Mouse (Mus musculus): Measurements from ENCODE around the gene Ncor2.
A peak's percentile ranks its signal among the peaks of the same experiment; 100 is the strongest.

Gene Ncor2

DNA sequence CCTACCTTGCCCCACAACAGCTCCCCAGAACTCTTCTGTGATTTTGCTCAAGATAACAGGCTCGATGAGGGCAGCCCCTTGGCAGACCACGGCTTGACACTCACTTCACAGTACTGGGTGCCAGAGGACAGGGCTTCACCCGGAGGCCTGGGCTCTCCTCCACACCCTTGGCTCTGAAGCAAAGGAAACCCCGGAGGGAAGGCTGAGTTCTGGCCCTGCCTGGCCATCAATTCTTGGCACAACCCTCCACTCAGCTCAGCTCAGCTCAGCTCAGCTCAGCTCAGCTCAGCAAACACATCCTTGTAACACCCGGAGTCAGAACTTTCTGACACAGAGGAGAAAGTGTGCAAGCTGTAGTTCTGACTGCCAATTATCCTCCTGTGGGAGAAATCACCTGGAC is 30.3 kb downstream of the Ncor2 start:
- no peak for DNase-seq (ENCODE audit: low spot score in 2 of 2)

GRCm38 (mm10) chr5:125148173-125148572 is 30.8 kb downstream of the Ncor2 start:
- DNase-seq (ENCODE audit: low spot score in 2 of 2), result no peak

- DNase-seq (ENCODE audit: low spot score in 2 of 2), result no peak
These were observed 31.9 kb downstream of the Ncor2 start for GRCm38 (mm10) chr5:125147124-125147523.

DNA sequence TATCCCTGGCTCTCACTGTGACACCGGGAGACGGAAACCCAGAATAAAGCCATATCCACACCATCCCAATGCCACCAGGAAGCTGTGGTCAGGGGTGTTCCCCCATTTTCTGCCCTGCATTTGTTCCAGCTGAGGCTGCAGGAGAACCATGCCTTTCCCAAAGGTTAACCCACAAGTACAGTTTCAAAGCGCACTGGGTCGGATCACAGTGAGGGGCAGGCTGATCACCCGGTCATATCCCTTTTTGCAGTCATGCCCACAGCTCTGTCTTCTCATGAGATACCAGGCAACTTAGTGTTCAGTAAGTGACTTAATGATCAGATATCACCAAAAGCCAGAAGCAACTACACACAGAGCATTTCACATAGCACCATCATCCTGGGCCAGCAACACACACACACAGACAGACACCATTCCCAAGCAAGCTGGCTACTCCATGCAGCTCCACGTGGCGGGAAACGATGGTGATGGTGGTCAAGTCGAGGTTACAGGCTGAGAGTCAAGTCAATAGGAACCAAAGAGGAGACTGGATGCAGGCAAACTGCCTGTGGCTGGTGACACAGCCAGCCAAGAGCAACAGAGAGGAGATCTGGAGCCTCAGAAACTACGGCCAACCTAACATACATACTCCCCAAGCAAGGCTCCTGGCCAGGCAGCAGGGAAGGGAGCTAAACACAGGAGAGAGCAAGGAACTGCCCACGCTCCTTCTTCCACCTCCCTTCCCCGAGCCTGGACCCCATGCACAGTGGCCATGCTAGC is 35.7 kb downstream of the Ncor2 start:
- DNase-seq (ENCODE audit: low spot score in 2 of 2), result no peak

- no peak for DNase-seq (ENCODE audit: low spot score in 2 of 2)
These were observed 37.1 kb downstream of the Ncor2 start for GRCm38 (mm10) chr5:125141916-125142315.

DNA sequence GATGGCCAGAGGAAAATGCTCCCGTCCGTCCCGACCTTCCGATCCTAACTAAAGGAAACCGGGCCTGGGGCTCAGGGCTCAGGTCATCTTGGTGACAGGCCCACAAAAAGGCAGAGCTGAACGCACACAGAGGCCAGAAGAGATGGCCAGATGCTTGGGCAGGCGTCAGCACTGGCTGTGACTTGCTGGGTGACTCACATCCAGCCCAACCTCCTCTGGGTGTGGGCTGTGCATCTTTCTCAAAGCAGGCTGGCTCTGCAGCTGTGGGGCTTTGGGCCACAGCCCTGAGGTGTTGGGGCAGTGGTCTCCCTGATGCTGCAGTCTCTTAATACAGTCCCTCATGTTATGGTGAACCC is 37.5 kb downstream of the Ncor2 start:
- DNase-seq (ENCODE audit: low spot score in 2 of 2), result peak in 1 of 2 experiments; percentile 52

DNA sequence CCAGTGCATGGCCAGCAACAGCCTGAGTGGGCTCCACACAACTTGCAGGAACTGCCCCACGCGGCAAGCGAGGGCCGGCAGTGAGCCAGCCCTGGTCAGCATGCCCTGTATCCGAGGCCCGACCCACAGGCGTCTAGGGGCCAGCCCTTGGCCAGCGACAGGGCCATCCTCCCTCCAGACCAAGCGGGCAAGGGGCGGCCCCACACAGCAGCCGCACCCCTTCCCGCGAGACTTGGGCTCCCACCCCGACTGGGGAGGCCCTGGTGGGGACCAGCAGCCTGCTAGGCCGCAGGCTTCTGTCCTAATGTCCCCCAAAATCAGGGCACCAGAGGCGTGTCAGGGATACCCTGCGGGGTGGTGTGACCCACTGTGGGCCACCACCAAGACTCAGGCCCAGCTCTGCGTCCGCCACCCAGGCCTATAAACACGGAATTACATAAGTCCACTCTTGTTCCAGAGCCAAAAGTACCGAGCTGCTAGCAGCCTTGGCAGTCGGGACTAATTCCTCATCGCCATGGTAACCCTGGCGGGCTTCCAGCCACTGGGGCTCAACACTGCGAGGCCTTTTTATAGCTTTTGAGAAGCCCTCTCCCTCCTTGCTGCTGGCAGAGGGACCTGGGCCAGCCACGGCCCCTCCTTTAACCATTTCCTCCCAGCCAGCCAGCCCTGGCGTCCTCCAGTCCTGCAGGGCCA is 38.0 kb downstream of the Ncor2 start:
- DNase-seq (ENCODE audit: low spot score in 2 of 2), result peak; percentile 99

GRCm38 (mm10) chr5:125140151-125140699 is 38.8 kb downstream of the Ncor2 start:
- peak in 1 of 2 experiments; percentile 58 for DNase-seq (ENCODE audit: low spot score in 2 of 2)

GRCm38 (mm10) chr5:125139669-125140068 is 39.4 kb downstream of the Ncor2 start:
- no peak for DNase-seq (ENCODE audit: low spot score in 2 of 2)

- no peak for DNase-seq (ENCODE audit: low spot score in 2 of 2)
These were observed 40.1 kb downstream of the Ncor2 start for GRCm38 (mm10) chr5:125138841-125139430.

GRCm38 (mm10) chr5:125137672-125138285 is 41.2 kb downstream of the Ncor2 start:
- DNase-seq (ENCODE audit: low spot score in 2 of 2), result no peak

DNA sequence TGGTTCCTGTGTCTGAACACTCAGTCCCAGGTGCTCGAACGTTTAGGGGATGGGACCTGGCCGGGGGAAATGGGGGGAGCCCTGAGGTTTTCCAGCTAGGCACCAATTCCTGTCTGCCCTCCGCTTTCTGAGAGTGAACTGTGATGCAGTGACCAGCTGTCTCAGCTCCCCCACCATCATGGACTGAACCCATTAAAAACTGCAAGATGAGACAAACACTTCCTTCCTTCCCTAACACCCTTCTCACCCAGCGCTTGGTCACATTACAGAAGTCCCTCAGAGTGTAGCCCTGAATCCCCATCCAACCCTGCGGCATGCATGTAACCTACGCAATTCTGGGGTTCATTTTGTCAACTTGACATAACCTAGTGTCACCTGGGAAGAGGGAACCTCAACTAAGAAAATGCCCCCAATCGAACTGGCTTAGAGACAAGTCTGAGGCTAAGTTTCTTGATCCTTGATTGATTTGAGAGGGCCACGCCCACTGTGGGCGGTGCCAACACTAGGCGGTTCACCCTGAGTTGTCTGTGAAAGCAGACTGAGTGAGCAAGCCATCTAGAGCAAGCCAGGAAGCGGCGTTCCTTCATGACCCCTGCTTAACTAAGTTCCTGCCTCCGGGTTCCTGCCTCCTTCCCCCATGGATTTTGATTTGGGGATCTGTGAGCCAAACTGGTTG is 41.9 kb downstream of the Ncor2 start:
- no peak for DNase-seq (ENCODE audit: low spot score in 2 of 2)

DNA sequence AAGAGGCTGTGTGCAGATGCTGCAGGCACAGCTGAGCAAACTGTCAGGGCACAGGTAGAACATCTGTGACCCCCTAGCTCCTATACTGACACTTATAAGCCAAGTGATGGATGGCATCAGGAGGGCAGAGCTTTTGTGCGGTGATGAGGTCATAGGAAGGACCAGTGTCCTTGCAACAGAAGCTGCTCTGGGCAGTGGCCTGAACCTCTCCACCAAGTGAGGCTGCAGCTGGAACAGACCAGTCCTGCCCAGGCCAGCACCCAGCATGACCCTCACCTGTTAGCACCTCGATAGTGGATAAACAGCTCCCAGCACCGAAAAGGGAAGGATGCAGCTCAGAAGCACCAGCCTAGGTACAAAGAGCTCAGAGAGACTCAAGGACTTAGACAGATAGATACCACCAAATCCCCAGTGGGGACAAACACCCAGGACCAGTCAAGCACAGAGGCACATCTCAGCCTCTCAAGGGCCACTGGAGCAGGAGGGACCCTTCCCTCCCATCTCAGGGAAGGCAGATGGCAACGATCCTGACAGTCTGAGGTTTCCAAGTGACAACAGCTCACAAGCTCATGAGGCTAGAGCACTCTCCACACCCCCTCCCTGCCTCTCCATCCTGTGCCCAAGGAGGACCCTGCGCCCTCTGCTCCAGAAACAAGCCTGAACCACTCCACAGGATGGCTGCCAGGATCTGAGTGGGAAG is 42.6 kb downstream of the Ncor2 start:
- DNase-seq (ENCODE audit: low spot score in 2 of 2), result no peak

DNA sequence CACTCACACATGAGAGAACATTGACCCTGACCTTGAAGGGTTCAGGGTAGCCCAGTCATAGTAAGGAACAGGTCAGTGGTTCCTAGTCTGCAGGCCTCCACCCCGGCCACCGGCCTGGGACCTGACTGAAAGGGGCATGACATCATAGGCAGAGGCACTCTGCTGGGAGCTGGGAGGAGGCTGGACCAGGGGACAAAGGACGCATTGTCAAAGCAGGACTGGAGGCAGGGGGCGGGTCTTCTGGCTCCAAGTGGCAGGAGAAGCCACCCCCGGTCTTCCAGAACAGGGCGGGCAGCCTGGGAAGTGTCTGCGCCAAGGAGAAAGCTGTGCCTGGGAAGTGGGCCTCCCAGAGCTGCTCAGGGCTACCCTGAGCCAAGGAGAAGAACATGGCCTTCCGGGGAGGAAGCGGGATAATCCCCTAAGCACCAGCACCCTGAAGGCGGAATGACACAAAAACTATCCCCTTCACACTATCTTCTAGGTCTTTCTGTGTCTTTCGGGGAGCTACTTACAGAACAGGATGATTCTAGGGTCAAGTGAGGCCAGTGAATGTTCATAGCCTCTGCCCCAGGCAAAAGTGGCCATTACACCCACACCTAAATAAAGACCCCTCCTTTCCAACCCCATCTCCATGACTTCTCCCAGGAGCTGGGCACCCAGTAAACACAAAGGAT is 44.1 kb downstream of the Ncor2 start:
- DNase-seq (ENCODE audit: low spot score in 2 of 2), result no peak

DNA sequence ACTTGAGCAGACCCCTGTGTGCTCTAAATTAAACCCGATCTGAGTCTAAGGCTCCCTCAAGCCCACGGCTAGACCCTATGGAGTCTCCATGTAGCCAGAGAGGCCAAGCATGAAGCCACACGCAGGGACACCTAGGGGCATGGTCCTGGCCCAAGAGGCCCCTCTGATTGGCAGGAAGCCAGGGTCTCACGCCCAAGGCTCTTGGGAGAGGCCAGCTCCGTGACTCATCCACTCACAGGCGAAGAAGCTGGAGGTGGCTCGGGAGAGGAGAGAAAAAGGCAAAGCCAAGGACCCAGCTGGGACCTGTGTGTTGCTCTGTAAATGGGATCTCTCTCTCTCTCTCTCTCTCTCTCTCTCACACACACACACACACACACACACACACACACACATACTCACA is 44.6 kb downstream of the Ncor2 start:
- DNase-seq (ENCODE audit: low spot score in 2 of 2), result no peak

DNA sequence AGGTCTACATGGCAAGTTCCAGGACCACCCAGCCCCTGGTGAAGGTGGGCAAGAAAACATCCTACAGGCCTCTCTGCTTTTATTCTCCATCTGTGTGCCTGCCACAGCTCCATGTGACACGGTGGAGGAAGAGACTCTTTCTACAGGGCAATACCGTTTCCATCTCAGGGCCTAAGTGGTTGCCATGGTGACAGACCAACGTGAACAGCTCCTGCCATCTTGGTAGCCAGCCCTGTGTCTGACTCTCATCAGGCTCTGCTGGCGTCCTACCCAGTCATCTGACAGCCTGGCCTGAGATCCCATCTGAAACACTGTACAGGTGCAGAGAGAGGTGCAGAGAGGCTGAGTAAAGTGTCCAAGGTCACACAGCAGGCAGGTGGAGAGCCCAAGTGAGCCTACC is 45.4 kb downstream of the Ncor2 start:
- no peak for DNase-seq (ENCODE audit: low spot score in 2 of 2)

- no peak for DNase-seq (ENCODE audit: low spot score in 2 of 2)
These were observed 46.3 kb downstream of the Ncor2 start for GRCm38 (mm10) chr5:125132566-125133260.

DNA sequence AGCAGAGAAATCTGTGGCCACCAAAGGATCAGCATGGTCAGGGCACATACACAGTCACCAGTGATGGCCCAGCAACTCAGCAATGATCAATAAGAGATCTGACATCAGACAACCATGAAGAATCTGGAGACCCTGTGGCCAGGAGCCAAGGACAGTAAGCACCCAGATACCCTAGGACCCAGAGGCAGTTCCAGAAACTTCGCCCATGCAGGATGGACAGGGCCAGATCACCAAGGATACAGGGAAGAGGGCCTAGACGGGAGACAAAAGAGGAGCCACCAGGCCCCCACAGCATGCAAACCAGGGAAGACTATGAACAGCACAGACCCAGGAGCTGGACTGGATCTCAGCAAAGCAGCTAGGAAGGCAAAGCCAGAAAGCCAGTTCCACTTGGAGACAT is 47.0 kb downstream of the Ncor2 start:
- DNase-seq (ENCODE audit: low spot score in 2 of 2), result no peak

DNA sequence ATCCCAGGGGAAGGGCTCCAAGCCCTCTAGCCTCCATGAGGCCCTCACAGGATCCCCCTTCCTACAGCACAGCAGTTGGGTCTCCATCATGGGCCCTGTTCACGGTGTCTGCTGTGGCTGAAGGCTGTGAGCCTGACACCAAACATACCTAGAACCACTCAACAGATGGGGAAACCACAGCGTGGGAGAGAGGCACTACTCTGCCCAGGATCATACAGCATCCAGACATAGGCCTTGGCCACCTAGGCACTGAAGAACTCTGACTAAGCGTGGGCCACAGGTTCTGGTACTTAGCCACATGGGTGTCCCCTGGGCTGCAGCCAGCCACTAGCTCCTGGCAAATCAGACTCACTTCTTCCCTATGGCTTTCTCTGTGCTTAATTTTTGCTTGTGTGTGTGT is 48.6 kb downstream of the Ncor2 start:
- no peak for DNase-seq (ENCODE audit: low spot score in 2 of 2)

- no peak for DNase-seq (ENCODE audit: low spot score in 2 of 2)
These were observed 50.1 kb downstream of the Ncor2 start for GRCm38 (mm10) chr5:125128939-125129385.

Data from frontal cortex, postnatal 25 days (tissue).